Mouse (Mus musculus) midbrain, embryonic 11.5 days (tissue): Measurements from ENCODE around the gene Tgfbrap1. TPM values are rescaled to one million over a fixed set of nuclear protein-coding genes. Genes with fewer than 3 reads are reported as not detected.
A peak's percentile ranks its signal among the peaks of the same experiment; 100 is the strongest.

Experiments used
- ATAC-seq: fragments of 200-750 bp; cut with Nextera tagmentation; 2 replicates; pipeline ENCODE4 v1.8.0; 2017; ENCODE audit warnings: moderate TSS enrichment, moderate library complexity; ENCODE audit not compliant: low FRiP score
- DNase-seq: peaks from one replicate; pipeline ENCODE4 v3.0.0; 2015; ENCODE audit warnings: low spot score; ENCODE audit errors: missing footprints
- H3K27ac ChIP-seq: fragments of 300-500 bp; sonication (generic); 2 replicates; pipeline ENCODE4 v1.5.1; 2014; ENCODE audit warnings: low read depth, low read length
- H3K27me3 ChIP-seq: fragments of 300-500 bp; sonication (generic); 2 replicates; pipeline ENCODE4 v1.6.1; 2014; ENCODE audit warnings: mild to moderate bottlenecking, low read length, moderate library complexity, mixed read lengths; ENCODE audit not compliant: control insufficient read depth, insufficient read depth
- H3K36me3 ChIP-seq: fragments of 300-500 bp; sonication (generic); 2 replicates; pipeline ENCODE4 v1.6.1; 2014; ENCODE audit warnings: mild to moderate bottlenecking, low read length, moderate library complexity, mixed read lengths; ENCODE audit not compliant: control insufficient read depth, insufficient read depth
- H3K4me1 ChIP-seq: fragments of 300-500 bp; sonication (generic); 2 replicates; pipeline ENCODE4 v1.6.1; 2014; ENCODE audit warnings: low read length; ENCODE audit not compliant: control insufficient read depth, insufficient read depth
- H3K4me2 ChIP-seq: fragments of 300-500 bp; sonication (generic); 2 replicates; pipeline ENCODE4 v1.6.1; 2014; ENCODE audit warnings: mild to moderate bottlenecking, moderate library complexity
- H3K4me3 ChIP-seq: fragments of 300-500 bp; sonication (generic); 2 replicates; pipeline ENCODE4 v1.5.1; 2014; ENCODE audit warnings: low read depth, low read length
- H3K9ac ChIP-seq: fragments of 300-500 bp; sonication (generic); 2 replicates; pipeline ENCODE4 v1.6.1; 2014; ENCODE audit warnings: low read length
- H3K9me3 ChIP-seq: fragments of 300-500 bp; sonication (generic); 2 replicates; pipeline ENCODE4 v1.6.1; 2016; ENCODE audit warnings: low read length; ENCODE audit not compliant: control insufficient read depth
- WGBS: fragments of 180-500 bp; shearing (Covaris S2); extraction: QIAGEN DNeasy Blood & Tissue Kit; methylation state at CpG from one replicate; pipeline ENCODE4 v1.1.7; 2014; 5-methylcytosine and 5-hydroxymethylcytosine counted together
- microRNA-seq: library from miRNA; unstranded; fragments of <30 nt; microRNA quantifications from one replicate; pipeline ENCODE4, GENCODE M21; 2017
- polyA plus RNA-seq: library from polyadenylated mRNA; unstranded; fragments of >200 nt; fragmentation: Nextera tagmentation; extraction: Ambion mirVana; gene quantifications from 2 replicates; pipeline ENCODE4 v1.2.1, GENCODE M21; 2014

Gene Tgfbrap1
- polyA plus RNA-seq, 1 experiment from 2014 or later: 13.8 TPM

- H3K36me3 ChIP-seq: no peaks in the 10 kb centered on the region
- DNase-seq: no peak
- H3K4me3 ChIP-seq: no peak overlapping the region
- no peaks in the 10 kb centered on the region for H3K27me3 ChIP-seq
- H3K27ac ChIP-seq: no peak overlapping the region
- no peak for ATAC-seq
- H3K4me1 ChIP-seq: peaks cover 9% of the 10 kb centered on the region
- WGBS: 85% methylated on average over 4 of the region's 4 CpGs
- no peaks in the 10 kb centered on the region for H3K9me3 ChIP-seq
- no peak overlapping the region for H3K4me2 ChIP-seq
- no peak overlapping the region for H3K9ac ChIP-seq
Measured at GRCm38 (mm10) chr1:43010461-43010860, 88.0 kb downstream of the Tgfbrap1 start.

DNA sequence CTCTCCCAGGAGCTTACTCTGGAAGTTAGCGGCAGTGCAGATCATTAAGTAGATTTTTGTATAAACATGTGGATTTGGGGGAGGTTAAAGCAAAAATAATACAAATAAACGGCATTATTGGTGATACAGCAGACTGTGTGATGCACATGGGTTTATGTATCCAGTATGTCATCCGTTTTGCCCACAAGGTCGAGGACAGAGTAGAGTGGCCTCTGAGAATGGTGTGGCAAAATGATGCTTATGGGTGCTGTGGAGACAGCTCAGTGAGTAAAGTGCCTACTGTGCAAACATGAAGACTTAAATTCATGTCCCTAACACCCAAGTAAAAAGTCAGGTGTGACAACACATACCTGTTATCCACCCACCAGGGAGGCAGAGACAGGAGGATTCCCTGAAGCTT, 91.9 kb downstream of the Tgfbrap1 start:
- Histone ChIP-seq H3K9me3 (no peaks in the 10 kb centered on the region), H3K27me3 (no peaks in the 10 kb centered on the region), H3K36me3 (no peaks in the 10 kb centered on the region), H3K27ac (peak overlapping the region; percentile 11; the same call in 1 of the 2 replicates), H3K9ac (no peak overlapping the region; the same call in 1 of the 2 replicates), H3K4me3 (no peak overlapping the region), H3K4me1 (peaks cover 9% of the 10 kb centered on the region), H3K4me2 (peak overlapping the region; percentile 22; the same call in 1 of the 2 replicates)
- ATAC-seq (no peak), DNase-seq (no peak)
- 85% methylated on average over 4 of the region's 4 CpGs for WGBS

GRCm38 (mm10) chr1:43006051-43006514, 92.4 kb downstream of the Tgfbrap1 start:
- ATAC-seq (peak; percentile 97), DNase-seq (peak; percentile 91)
- Histone ChIP-seq H3K9ac (no peak overlapping the region; the same call in 1 of the 2 replicates), H3K4me3 (no peak overlapping the region), H3K27ac (peak overlapping the region; percentile 11; the same call in 1 of the 2 replicates), H3K27me3 (no peaks in the 10 kb centered on the region), H3K36me3 (no peaks in the 10 kb centered on the region), H3K9me3 (no peaks in the 10 kb centered on the region), H3K4me1 (peaks cover 9% of the 10 kb centered on the region), H3K4me2 (peak overlapping the region; percentile 22; the same call in 1 of the 2 replicates)
- 40% methylated on average over 13 of the region's 13 CpGs for WGBS

Small RNAs within 50 kb of the gene (microRNA-seq; reads per million reads assigned to microRNA genes)
- not detected for gene Gm24001

Other genes starting within 250 kb of the Tgfbrap1 start
- 57.4 and 58.3 TPM in 2 replicates for gene Mrps9, start 247.4 kb downstream of the Tgfbrap1 start, polyA plus RNA-seq
- 14.2 and 15.2 TPM in 2 replicates for gene Gpr45, start 145.8 kb downstream of the Tgfbrap1 start, polyA plus RNA-seq
- gene AI597479, start 73 bp upstream of the Tgfbrap1 start, polyA plus RNA-seq: 41.7 and 48.1 TPM in 2 replicates
- 6.5 and 8.2 TPM in 2 replicates for gene Fhl2, start 98.3 kb upstream of the Tgfbrap1 start, polyA plus RNA-seq